Mouse (Mus musculus): ENCODE measurements at regions not wholly inside any gene's neighbourhood (a gene's known extent, or its start where the extent isn't known, plus 50 kb on each side); places are given as distances from the start of the nearest gene placed in this dataset.
A peak's percentile ranks its signal among the peaks of the same experiment; 100 is the strongest.

- ATAC-seq (ENCODE audit: low FRiP score), result no peak
- no peaks in the 10 kb centered on the region for H3K4me1 ChIP-seq (replicated peaks; ENCODE audit: control insufficient read depth, insufficient read depth, low read length)
- no peaks in the 10 kb centered on the region for H3K9me3 ChIP-seq (ENCODE audit: control insufficient read depth, low read length)
- H3K27ac ChIP-seq (ENCODE audit: low read depth, low read length), result no peak overlapping the region
- no peak overlapping the region for H3K4me3 ChIP-seq (ENCODE audit: low read depth, low read length)
- H3K27me3 ChIP-seq (ENCODE audit: control insufficient read depth, insufficient read depth, low read length), result no peaks in the 10 kb centered on the region
- no peak overlapping the region for H3K4me2 ChIP-seq (replicated peaks; ENCODE audit: low read depth, low read length)
- H3K9ac ChIP-seq (ENCODE audit: low read depth, low read length), result no peak overlapping the region
- H3K36me3 ChIP-seq (ENCODE audit: control insufficient read depth, insufficient read depth, low read length), result no peaks in the 10 kb centered on the region
- DNase-seq (ENCODE audit: low spot score), result no peak
Measured at GRCm38 (mm10) chr6:148719062-148719461, 112.2 kb downstream of the Ipo8 start.

GRCm38 (mm10) chr6:148710406-148710805 lies 120.9 kb downstream of the Ipo8 start:
- 92% methylated on average over 3 of the region's 3 CpGs for WGBS
- no peak for ATAC-seq (ENCODE audit: low FRiP score)
- no peak overlapping the region for H3K4me3 ChIP-seq (ENCODE audit: low read depth, low read length)
- no peak overlapping the region for H3K4me2 ChIP-seq (replicated peaks; ENCODE audit: low read depth, low read length)
- no peaks in the 10 kb centered on the region for H3K9me3 ChIP-seq (ENCODE audit: control insufficient read depth, low read length)
- no peaks in the 10 kb centered on the region for H3K27me3 ChIP-seq (ENCODE audit: control insufficient read depth, insufficient read depth, low read length)
- H3K9ac ChIP-seq (ENCODE audit: low read depth, low read length), result no peak overlapping the region
- no peak overlapping the region for H3K27ac ChIP-seq (ENCODE audit: low read depth, low read length)
- H3K36me3 ChIP-seq (ENCODE audit: control insufficient read depth, insufficient read depth, low read length), result no peaks in the 10 kb centered on the region
- no peak for DNase-seq (ENCODE audit: low spot score)
- H3K4me1 ChIP-seq (replicated peaks; ENCODE audit: control insufficient read depth, insufficient read depth, low read length), result no peaks in the 10 kb centered on the region

GRCm38 (mm10) chr6:148708389-148708788 lies 122.9 kb downstream of the Ipo8 start:
- Histone ChIP-seq H3K4me2 (replicated peaks; ENCODE audit: low read depth, low read length) (no peak overlapping the region), H3K27ac (ENCODE audit: low read depth, low read length) (no peak overlapping the region), H3K27me3 (ENCODE audit: control insufficient read depth, insufficient read depth, low read length) (no peaks in the 10 kb centered on the region), H3K9me3 (ENCODE audit: control insufficient read depth, low read length) (no peaks in the 10 kb centered on the region), H3K9ac (ENCODE audit: low read depth, low read length) (no peak overlapping the region), H3K36me3 (ENCODE audit: control insufficient read depth, insufficient read depth, low read length) (no peaks in the 10 kb centered on the region), H3K4me3 (ENCODE audit: low read depth, low read length) (no peak overlapping the region), H3K4me1 (replicated peaks; ENCODE audit: control insufficient read depth, insufficient read depth, low read length) (no peaks in the 10 kb centered on the region)
- DNase-seq (ENCODE audit: low spot score), result no peak
- WGBS, result 92% methylated on average over 2 of the region's 2 CpGs
- ATAC-seq (ENCODE audit: low FRiP score), result no peak

GRCm38 (mm10) chr6:148705711-148706110 lies 125.6 kb downstream of the Ipo8 start:
- ATAC-seq (ENCODE audit: low FRiP score) (no peak), DNase-seq (ENCODE audit: low spot score) (peak; percentile 57)
- Histone ChIP-seq H3K27ac (ENCODE audit: low read depth, low read length) (no peak overlapping the region), H3K9ac (ENCODE audit: low read depth, low read length) (no peak overlapping the region), H3K4me2 (replicated peaks; ENCODE audit: low read depth, low read length) (no peak overlapping the region), H3K27me3 (ENCODE audit: control insufficient read depth, insufficient read depth, low read length) (no peaks in the 10 kb centered on the region), H3K36me3 (ENCODE audit: control insufficient read depth, insufficient read depth, low read length) (no peaks in the 10 kb centered on the region), H3K4me1 (replicated peaks; ENCODE audit: control insufficient read depth, insufficient read depth, low read length) (no peaks in the 10 kb centered on the region), H3K9me3 (ENCODE audit: control insufficient read depth, low read length) (no peaks in the 10 kb centered on the region), H3K4me3 (ENCODE audit: low read depth, low read length) (no peak overlapping the region)
- 33% methylated on average over 2 of the region's 2 CpGs for WGBS

- H3K4me2 ChIP-seq (replicated peaks; ENCODE audit: low read depth, low read length), result no peak overlapping the region
- no peaks in the 10 kb centered on the region for H3K36me3 ChIP-seq (ENCODE audit: control insufficient read depth, insufficient read depth, low read length)
- ATAC-seq (ENCODE audit: low FRiP score) (no peak), DNase-seq (ENCODE audit: low spot score) (no peak)
- WGBS, result 43% methylated on average over 4 of the region's 4 CpGs
- H3K4me1 ChIP-seq (replicated peaks; ENCODE audit: control insufficient read depth, insufficient read depth, low read length), result no peaks in the 10 kb centered on the region
- no peak overlapping the region for H3K9ac ChIP-seq (ENCODE audit: low read depth, low read length)
- no peak overlapping the region for H3K4me3 ChIP-seq (ENCODE audit: low read depth, low read length)
- no peak overlapping the region for H3K27ac ChIP-seq (ENCODE audit: low read depth, low read length)
- H3K27me3 ChIP-seq (ENCODE audit: control insufficient read depth, insufficient read depth, low read length), result no peaks in the 10 kb centered on the region
- no peaks in the 10 kb centered on the region for H3K9me3 ChIP-seq (ENCODE audit: control insufficient read depth, low read length)
Measured at GRCm38 (mm10) chr6:148693329-148693728, 137.9 kb downstream of the Ipo8 start.

- 31% methylated on average over 3 of the region's 4 CpGs for WGBS
- Histone ChIP-seq H3K4me3 (ENCODE audit: low read depth, low read length) (no peak overlapping the region), H3K27ac (ENCODE audit: low read depth, low read length) (no peak overlapping the region), H3K4me1 (replicated peaks; ENCODE audit: control insufficient read depth, insufficient read depth, low read length) (no peaks in the 10 kb centered on the region), H3K9ac (ENCODE audit: low read depth, low read length) (no peak overlapping the region), H3K4me2 (replicated peaks; ENCODE audit: low read depth, low read length) (no peak overlapping the region), H3K27me3 (ENCODE audit: control insufficient read depth, insufficient read depth, low read length) (no peaks in the 10 kb centered on the region), H3K36me3 (ENCODE audit: control insufficient read depth, insufficient read depth, low read length) (no peaks in the 10 kb centered on the region), H3K9me3 (ENCODE audit: control insufficient read depth, low read length) (no peaks in the 10 kb centered on the region)
- ATAC-seq (ENCODE audit: low FRiP score) (peak; percentile 53; the same call in 1 of the 2 replicates), DNase-seq (ENCODE audit: low spot score) (peak; percentile 70)
Measured at GRCm38 (mm10) chr6:148687770-148688169, 143.5 kb downstream of the Ipo8 start.

- DNase-seq (ENCODE audit: low spot score) (no peak), ATAC-seq (ENCODE audit: low FRiP score) (no peak)
- no peaks in the 10 kb centered on the region for H3K36me3 ChIP-seq (ENCODE audit: control insufficient read depth, insufficient read depth, low read length)
- no peaks in the 10 kb centered on the region for H3K4me1 ChIP-seq (replicated peaks; ENCODE audit: control insufficient read depth, insufficient read depth, low read length)
- WGBS, result 90% methylated on average over 2 of the region's 2 CpGs
- H3K27ac ChIP-seq (ENCODE audit: low read depth, low read length), result no peak overlapping the region
- no peak overlapping the region for H3K4me3 ChIP-seq (ENCODE audit: low read depth, low read length)
- no peak overlapping the region for H3K9ac ChIP-seq (ENCODE audit: low read depth, low read length)
- H3K4me2 ChIP-seq (replicated peaks; ENCODE audit: low read depth, low read length), result no peak overlapping the region
- no peaks in the 10 kb centered on the region for H3K27me3 ChIP-seq (ENCODE audit: control insufficient read depth, insufficient read depth, low read length)
- no peaks in the 10 kb centered on the region for H3K9me3 ChIP-seq (ENCODE audit: control insufficient read depth, low read length)
Measured at GRCm38 (mm10) chr6:148660152-148660551, 171.1 kb downstream of the Ipo8 start.

- Histone ChIP-seq H3K4me2 (replicated peaks; ENCODE audit: low read depth, low read length) (no peak overlapping the region), H3K9ac (ENCODE audit: low read depth, low read length) (no peak overlapping the region), H3K36me3 (ENCODE audit: control insufficient read depth, insufficient read depth, low read length) (no peaks in the 10 kb centered on the region), H3K9me3 (ENCODE audit: control insufficient read depth, low read length) (no peaks in the 10 kb centered on the region), H3K4me3 (ENCODE audit: low read depth, low read length) (no peak overlapping the region), H3K27ac (ENCODE audit: low read depth, low read length) (no peak overlapping the region), H3K27me3 (ENCODE audit: control insufficient read depth, insufficient read depth, low read length) (no peaks in the 10 kb centered on the region), H3K4me1 (replicated peaks; ENCODE audit: control insufficient read depth, insufficient read depth, low read length) (no peaks in the 10 kb centered on the region)
- no peak for DNase-seq (ENCODE audit: low spot score)
- ATAC-seq (ENCODE audit: low FRiP score), result no peak
- WGBS, result 51% methylated on average over 3 of the region's 3 CpGs
Measured at GRCm38 (mm10) chr6:148653216-148653615, 178.1 kb downstream of the Ipo8 start.

GRCm38 (mm10) chr6:148652434-148652833 lies 178.8 kb downstream of the Ipo8 start:
- ATAC-seq (ENCODE audit: low FRiP score), result no peak
- Histone ChIP-seq H3K4me1 (replicated peaks; ENCODE audit: control insufficient read depth, insufficient read depth, low read length) (no peaks in the 10 kb centered on the region), H3K4me2 (replicated peaks; ENCODE audit: low read depth, low read length) (no peak overlapping the region), H3K4me3 (ENCODE audit: low read depth, low read length) (no peak overlapping the region), H3K9ac (ENCODE audit: low read depth, low read length) (no peak overlapping the region), H3K9me3 (ENCODE audit: control insufficient read depth, low read length) (no peaks in the 10 kb centered on the region), H3K27ac (ENCODE audit: low read depth, low read length) (no peak overlapping the region), H3K27me3 (ENCODE audit: control insufficient read depth, insufficient read depth, low read length) (no peaks in the 10 kb centered on the region), H3K36me3 (ENCODE audit: control insufficient read depth, insufficient read depth, low read length) (no peaks in the 10 kb centered on the region)
- DNase-seq (ENCODE audit: low spot score), result no peak
- WGBS, result 81% methylated on average over 4 of the region's 4 CpGs

Measured in hindbrain, embryonic 11.5 days (tissue).